Mouse (Mus musculus) R1 (cell line): ENCODE measurements at regions not wholly inside any gene's neighbourhood (a gene's known extent, or its start where the extent isn't known, plus 50 kb on each side); places are given as distances from the start of the nearest gene placed in this dataset.

Experiments
- DNase-seq: peaks from one replicate; pipeline ENCODE4 v3.0.0-alpha.2; 2018; ENCODE audit warnings: low read depth, low spot score

- DNase-seq, result no peak
Observed at GRCm38 (mm10) chr9:112608932-112609331, 373.2 kb upstream of the Arpp21 start.

- no peak for DNase-seq
Observed at GRCm38 (mm10) chr9:112607221-112607620, 371.5 kb upstream of the Arpp21 start.

GRCm38 (mm10) chr9:112595731-112596130 lies 360.0 kb upstream of the Arpp21 start:
- no peak for DNase-seq

GRCm38 (mm10) chr9:112590241-112590640 lies 354.5 kb upstream of the Arpp21 start:
- DNase-seq, result no peak

- no peak for DNase-seq
Observed at GRCm38 (mm10) chr9:112573316-112573715, 337.6 kb upstream of the Arpp21 start.

- DNase-seq, result no peak
Observed at GRCm38 (mm10) chr9:112561348-112561747, 325.6 kb upstream of the Arpp21 start.

GRCm38 (mm10) chr9:112560226-112560625 lies 324.5 kb upstream of the Arpp21 start:
- DNase-seq, result no peak

- no peak for DNase-seq
Observed at GRCm38 (mm10) chr9:112537924-112538323, 302.2 kb upstream of the Arpp21 start.

GRCm38 (mm10) chr9:112525377-112525776 lies 289.6 kb upstream of the Arpp21 start:
- DNase-seq, result no peak

- DNase-seq, result no peak
Observed at GRCm38 (mm10) chr9:112523251-112523650, 287.5 kb upstream of the Arpp21 start.

- DNase-seq, result no peak
Observed at GRCm38 (mm10) chr9:112510716-112511115, 275.0 kb upstream of the Arpp21 start.

GRCm38 (mm10) chr9:112506871-112507270 lies 271.1 kb upstream of the Arpp21 start:
- DNase-seq, result no peak

GRCm38 (mm10) chr9:112498676-112499075 lies 262.9 kb upstream of the Arpp21 start:
- DNase-seq, result no peak

- no peak for DNase-seq
Observed at GRCm38 (mm10) chr9:112495930-112496527, 260.3 kb upstream of the Arpp21 start.

GRCm38 (mm10) chr9:112490963-112491362 lies 255.2 kb upstream of the Arpp21 start:
- no peak for DNase-seq

GRCm38 (mm10) chr9:112476644-112477043 lies 240.9 kb upstream of the Arpp21 start:
- DNase-seq, result no peak

- DNase-seq, result no peak
Observed at GRCm38 (mm10) chr9:112457594-112457993, 221.9 kb upstream of the Arpp21 start.

- no peak for DNase-seq
Observed at GRCm38 (mm10) chr9:112454706-112455105, 219.0 kb upstream of the Arpp21 start.

- peak; percentile 28 for DNase-seq
Observed at GRCm38 (mm10) chr9:112447515-112447914, 211.8 kb upstream of the Arpp21 start.

GRCm38 (mm10) chr9:112446981-112447380 lies 211.2 kb upstream of the Arpp21 start:
- no peak for DNase-seq

GRCm38 (mm10) chr9:112446027-112446352 lies 210.3 kb upstream of the Arpp21 start:
- no peak for DNase-seq

- no peak for DNase-seq
Observed at GRCm38 (mm10) chr9:112445230-112446026, 209.7 kb upstream of the Arpp21 start.

- no peak for DNase-seq
Observed at GRCm38 (mm10) chr9:112444220-112444619, 208.5 kb upstream of the Arpp21 start.
